Mouse (Mus musculus): ENCODE measurements around the gene Prkag1. TPM values are rescaled to one million over a fixed set of nuclear protein-coding genes. Genes with fewer than 3 reads are reported as not detected.

The Prkag1 gene
- polyA plus RNA-seq, 1 experiment from 2014 or later, result 91.9 TPM

GRCm38 (mm10) chr15:98777005-98777616 is 54.2 kb downstream of the Prkag1 start:
- no peaks in the 10 kb centered on the region for H3K36me3 ChIP-seq
- H3K4me2 ChIP-seq (replicated peaks), result peak overlapping the region; percentile 47
- H3K27ac ChIP-seq (replicated peaks), result peak overlapping the region; percentile 56
- 3% methylated on average over 19 of the region's 19 CpGs for WGBS
- no peak for ATAC-seq (ENCODE audit: insufficient number of reproducible peaks, low FRiP score, low TSS enrichment, low read depth)
- H3K27me3 ChIP-seq, result peaks cover 93% of the 10 kb centered on the region
- H3K4me1 ChIP-seq, result peaks cover 65% of the 10 kb centered on the region
- no peak overlapping the region for H3K9ac ChIP-seq
- peak overlapping the region; percentile 38 for H3K4me3 ChIP-seq (replicated peaks)
- no peaks in the 10 kb centered on the region for H3K9me3 ChIP-seq (replicated peaks)

GRCm38 (mm10) chr15:98776280-98777004 is 54.9 kb downstream of the Prkag1 start:
- Histone ChIP-seq H3K36me3 (no peaks in the 10 kb centered on the region), H3K4me1 (peaks cover 68% of the 10 kb centered on the region), H3K4me3 (replicated peaks) (peak overlapping the region; percentile 38), H3K9me3 (replicated peaks) (no peaks in the 10 kb centered on the region), H3K4me2 (replicated peaks) (peak overlapping the region; percentile 47), H3K9ac (no peak overlapping the region), H3K27ac (replicated peaks) (peak overlapping the region; percentile 56), H3K27me3 (peaks cover 95% of the 10 kb centered on the region)
- WGBS, result 2% methylated on average over 60 of the region's 62 CpGs
- peak; percentile 22; the same call in 1 of the 2 replicates for ATAC-seq (ENCODE audit: insufficient number of reproducible peaks, low FRiP score, low TSS enrichment, low read depth)

- Histone ChIP-seq H3K27ac (replicated peaks) (peak overlapping the region; percentile 56; the same call in 1 of the 2 replicates), H3K9me3 (replicated peaks) (no peaks in the 10 kb centered on the region), H3K27me3 (peaks cover 90% of the 10 kb centered on the region), H3K4me1 (peaks cover 62% of the 10 kb centered on the region), H3K4me3 (replicated peaks) (peak overlapping the region; percentile 38), H3K4me2 (replicated peaks) (peak overlapping the region; percentile 47), H3K36me3 (no peaks in the 10 kb centered on the region), H3K9ac (no peak overlapping the region)
- WGBS, result 5% methylated on average over 5 of the region's 5 CpGs
- ATAC-seq (ENCODE audit: insufficient number of reproducible peaks, low FRiP score, low TSS enrichment, low read depth), result no peak
These were observed 55.8 kb downstream of the Prkag1 start for GRCm38 (mm10) chr15:98775533-98775932.

GRCm38 (mm10) chr15:98774096-98774495 is 57.2 kb downstream of the Prkag1 start:
- Histone ChIP-seq H3K36me3 (no peaks in the 10 kb centered on the region), H3K9me3 (replicated peaks) (no peaks in the 10 kb centered on the region), H3K4me1 (peaks cover 55% of the 10 kb centered on the region), H3K4me2 (replicated peaks) (no peak overlapping the region; the same call in 1 of the 2 replicates), H3K27me3 (peaks cover 82% of the 10 kb centered on the region), H3K27ac (replicated peaks) (no peak overlapping the region; the same call in 1 of the 2 replicates), H3K4me3 (replicated peaks) (no peak overlapping the region), H3K9ac (no peak overlapping the region)
- 15% methylated on average over 15 of the region's 15 CpGs for WGBS
- ATAC-seq (ENCODE audit: insufficient number of reproducible peaks, low FRiP score, low TSS enrichment, low read depth), result no peak

GRCm38 (mm10) chr15:98772511-98773211 is 58.7 kb downstream of the Prkag1 start:
- ATAC-seq (ENCODE audit: insufficient number of reproducible peaks, low FRiP score, low TSS enrichment, low read depth), result no peak; the same call in 1 of the 2 replicates
- Histone ChIP-seq H3K9ac (no peak overlapping the region; the same call in 1 of the 2 replicates), H3K4me2 (replicated peaks) (peak overlapping the region; percentile 53), H3K27ac (replicated peaks) (no peak overlapping the region), H3K27me3 (peaks cover 68% of the 10 kb centered on the region), H3K9me3 (replicated peaks) (no peaks in the 10 kb centered on the region), H3K36me3 (no peaks in the 10 kb centered on the region), H3K4me1 (peaks cover 41% of the 10 kb centered on the region), H3K4me3 (replicated peaks) (peak overlapping the region; percentile 33)
- 5% methylated on average over 36 of the region's 36 CpGs for WGBS

GRCm38 (mm10) chr15:98771813-98772425 is 59.4 kb downstream of the Prkag1 start:
- no peak for ATAC-seq (ENCODE audit: insufficient number of reproducible peaks, low FRiP score, low TSS enrichment, low read depth)
- H3K4me2 ChIP-seq (replicated peaks), result peak overlapping the region; percentile 53
- H3K27me3 ChIP-seq, result peaks cover 60% of the 10 kb centered on the region
- H3K9me3 ChIP-seq (replicated peaks), result no peaks in the 10 kb centered on the region
- H3K27ac ChIP-seq (replicated peaks), result no peak overlapping the region
- 15% methylated on average over 12 of the region's 12 CpGs for WGBS
- no peaks in the 10 kb centered on the region for H3K36me3 ChIP-seq
- H3K4me1 ChIP-seq, result peaks cover 34% of the 10 kb centered on the region
- H3K9ac ChIP-seq, result no peak overlapping the region
- H3K4me3 ChIP-seq (replicated peaks), result peak overlapping the region; percentile 33; the same call in 1 of the 2 replicates

GRCm38 (mm10) chr15:98768259-98768658 is 63.1 kb downstream of the Prkag1 start:
- Histone ChIP-seq H3K36me3 (no peaks in the 10 kb centered on the region), H3K4me1 (peaks cover 17% of the 10 kb centered on the region), H3K4me2 (replicated peaks) (no peak overlapping the region), H3K9me3 (replicated peaks) (no peaks in the 10 kb centered on the region), H3K4me3 (replicated peaks) (no peak overlapping the region), H3K27ac (replicated peaks) (no peak overlapping the region), H3K9ac (no peak overlapping the region), H3K27me3 (peaks cover 31% of the 10 kb centered on the region)
- ATAC-seq (ENCODE audit: insufficient number of reproducible peaks, low FRiP score, low TSS enrichment, low read depth), result peak; percentile 62
- 15% methylated on average over 5 of the region's 5 CpGs for WGBS

- Histone ChIP-seq H3K27ac (replicated peaks) (no peak overlapping the region), H3K4me2 (replicated peaks) (no peak overlapping the region), H3K9me3 (replicated peaks) (no peaks in the 10 kb centered on the region), H3K9ac (no peak overlapping the region), H3K36me3 (no peaks in the 10 kb centered on the region), H3K4me3 (replicated peaks) (no peak overlapping the region), H3K27me3 (peaks cover 10% of the 10 kb centered on the region), H3K4me1 (peaks cover 18% of the 10 kb centered on the region)
- no peak for ATAC-seq (ENCODE audit: insufficient number of reproducible peaks, low FRiP score, low TSS enrichment, low read depth)
- 65% methylated on average over 4 of the region's 4 CpGs for WGBS
These were observed 65.4 kb downstream of the Prkag1 start for GRCm38 (mm10) chr15:98765929-98766328.

Other genes starting within 250 kb of the Prkag1 start
- 18.1 and 19.6 TPM in 2 replicates for gene Adcy6, start 221.4 kb downstream of the Prkag1 start, polyA plus RNA-seq (2015; fragmentation: Nextera tagmentation; extraction: Ambion mirVana)
- 45.7 and 48.2 TPM in 2 replicates for gene Cacnb3, start 200.7 kb downstream of the Prkag1 start, polyA plus RNA-seq (2015; fragmentation: Nextera tagmentation; extraction: Ambion mirVana)
- gene Ddx23, start 168.6 kb downstream of the Prkag1 start, polyA plus RNA-seq (2015; fragmentation: Nextera tagmentation; extraction: Ambion mirVana), result 25.1 and 27.9 TPM in 2 replicates
- 0.60 and 1.1 TPM in 2 replicates for gene Rnd1, start 154.1 kb downstream of the Prkag1 start, polyA plus RNA-seq (2015; fragmentation: Nextera tagmentation; extraction: Ambion mirVana)
- gene Ccdc65, start 123.3 kb downstream of the Prkag1 start, polyA plus RNA-seq (2015; fragmentation: Nextera tagmentation; extraction: Ambion mirVana), result 5.3 and 8.4 TPM in 2 replicates
- 82.8 and 87.4 TPM in 2 replicates for gene Fkbp11, start 103.3 kb downstream of the Prkag1 start, polyA plus RNA-seq (2015; fragmentation: Nextera tagmentation; extraction: Ambion mirVana)
- gene Arf3, start 68.3 kb downstream of the Prkag1 start, polyA plus RNA-seq (2015; fragmentation: Nextera tagmentation; extraction: Ambion mirVana), result 52.6 and 53.3 TPM in 2 replicates
- gene Wnt10b, start 53.4 kb downstream of the Prkag1 start, polyA plus RNA-seq (2015; fragmentation: Nextera tagmentation; extraction: Ambion mirVana), result 6.0 and 8.0 TPM in 2 replicates
- gene Wnt1, start 41.7 kb downstream of the Prkag1 start, polyA plus RNA-seq (2015; fragmentation: Nextera tagmentation; extraction: Ambion mirVana), result 0.07 TPM in 1 of 2 replicates, not detected in the other
- gene Ddn, start 22.0 kb downstream of the Prkag1 start, polyA plus RNA-seq (2015; fragmentation: Nextera tagmentation; extraction: Ambion mirVana), result 0.04 and 0.05 TPM in 2 replicates
- gene Kmt2d, start 39.7 kb upstream of the Prkag1 start, polyA plus RNA-seq (2015; fragmentation: Nextera tagmentation; extraction: Ambion mirVana), result 14.1 and 14.9 TPM in 2 replicates
- 13.2 and 17.3 TPM in 2 replicates for gene Rhebl1, start 63.0 kb upstream of the Prkag1 start, polyA plus RNA-seq (2015; fragmentation: Nextera tagmentation; extraction: Ambion mirVana)
- gene Dhh, start 67.0 kb upstream of the Prkag1 start, polyA plus RNA-seq (2015; fragmentation: Nextera tagmentation; extraction: Ambion mirVana), result 1.7 and 2.4 TPM in 2 replicates
- gene Lmbr1l, start 86.7 kb upstream of the Prkag1 start, polyA plus RNA-seq (2015; fragmentation: Nextera tagmentation; extraction: Ambion mirVana), result 21.7 and 22.0 TPM in 2 replicates
- 1,427 and 1,514 TPM in 2 replicates for gene Tuba1b, start 103.0 kb upstream of the Prkag1 start, polyA plus RNA-seq (2015; fragmentation: Nextera tagmentation; extraction: Ambion mirVana)
- gene Gm49450, start 122.0 kb upstream of the Prkag1 start, polyA plus RNA-seq (2015; fragmentation: Nextera tagmentation; extraction: Ambion mirVana), result not detected in 2 replicates
- gene Tuba1a, start 122.2 kb upstream of the Prkag1 start, polyA plus RNA-seq (2015; fragmentation: Nextera tagmentation; extraction: Ambion mirVana), result 1,473 and 1,543 TPM in 2 replicates
- gene Tuba1c, start 198.4 kb upstream of the Prkag1 start, polyA plus RNA-seq (2015; fragmentation: Nextera tagmentation; extraction: Ambion mirVana), result 131 and 134 TPM in 2 replicates
- gene Prph, start 223.7 kb upstream of the Prkag1 start, polyA plus RNA-seq (2015; fragmentation: Nextera tagmentation; extraction: Ambion mirVana), result 8.8 and 9.9 TPM in 2 replicates
- gene Troap, start 243.1 kb upstream of the Prkag1 start, polyA plus RNA-seq (2015; fragmentation: Nextera tagmentation; extraction: Ambion mirVana), result 27.1 TPM in 2 replicates